Mouse (Mus musculus) E14TG2a.4 (cell line): ENCODE measurements around the gene 2210017I01Rik.

Experiments
- CTCF ChIP-seq: conservative IDR thresholded peaks from 2 replicates; pipeline ENCODE4 v1.5.1; 2014; ENCODE audit warnings: low read length
- NANOG ChIP-seq: IDR thresholded peaks from 2 replicates; pipeline ENCODE4 v1.6.1; 2014; ENCODE audit warnings: borderline replicate concordance, low read length, mixed read lengths
- POU5F1 ChIP-seq: IDR thresholded peaks from 2 replicates; pipeline ENCODE4 v1.6.1; 2014; ENCODE audit warnings: low read length, borderline replicate concordance

DNA sequence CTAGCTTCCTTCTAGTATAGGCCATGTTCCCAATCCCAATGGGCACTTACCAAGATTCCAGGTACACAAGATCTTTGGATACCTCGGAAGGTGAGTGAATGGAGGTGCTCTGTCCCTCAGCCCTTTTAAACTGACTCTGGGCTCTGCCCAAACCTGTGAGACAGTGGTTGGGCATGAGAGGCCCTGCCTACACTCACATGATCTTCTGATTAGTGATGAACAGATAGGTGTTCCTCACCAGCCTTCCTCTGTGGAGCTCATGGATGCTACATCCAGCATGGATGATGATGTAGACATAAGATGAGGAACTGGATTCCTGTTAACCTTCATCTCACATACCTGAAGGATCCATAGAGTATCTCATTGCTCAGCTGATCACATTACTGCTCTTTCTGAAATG, 40.9 kb upstream of the 2210017I01Rik start, which contains the start of gene Lce1a1:
- TF ChIP-seq CTCF (no peak), POU5F1 (no peak), NANOG (no peak)
